Mouse (Mus musculus): ENCODE results near the gene Fcgr1. TPM values are rescaled to one million over a fixed set of nuclear protein-coding genes. Genes with fewer than 3 reads are reported as not detected.
"Not testable (repeated sequence)": the region's sequence is repeated elsewhere in the genome, so short reads cannot be mapped to it uniquely, and the experiment has no call there.

The Fcgr1 gene
- under 1 TPM; 0.10 to 0.30 TPM for total RNA-seq (2021)
- long read RNA-seq, experiment 1, result 0 reads
- long read RNA-seq, experiment 2, result 0 reads

- intact Hi-C loops (cut with DNase I), result no loop called here
- no peak for DNase-seq
Measured at GRCm38 (mm10) chr3:96293787-96294186, at the start of gene Fcgr1. TSS of gene Fcgr1 (minus strand) at chr3:96293969.

DNA sequence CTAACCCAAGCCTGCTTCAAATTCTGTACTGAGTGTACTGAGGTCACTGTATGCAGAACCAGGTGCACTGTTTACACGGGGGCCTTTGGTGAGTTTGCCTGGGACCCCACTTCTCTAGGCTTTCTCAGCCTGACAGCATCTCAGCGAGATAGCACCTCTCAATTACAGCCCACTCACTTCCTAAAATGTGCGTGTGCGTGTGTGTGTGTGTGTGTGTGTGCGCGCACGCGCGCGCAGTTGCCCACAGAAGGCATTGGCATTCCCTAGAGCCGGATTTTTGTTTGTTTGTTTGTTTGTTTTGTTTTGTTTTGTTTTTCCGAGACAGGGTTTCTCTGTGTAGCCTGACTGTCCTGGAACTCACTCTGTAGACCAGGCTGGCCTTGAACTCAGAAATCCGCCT is 48.9 kb upstream of the Fcgr1 start:
- intact Hi-C loops (cut with DNase I); DNase-seq: not testable (repeated sequence)

DNA sequence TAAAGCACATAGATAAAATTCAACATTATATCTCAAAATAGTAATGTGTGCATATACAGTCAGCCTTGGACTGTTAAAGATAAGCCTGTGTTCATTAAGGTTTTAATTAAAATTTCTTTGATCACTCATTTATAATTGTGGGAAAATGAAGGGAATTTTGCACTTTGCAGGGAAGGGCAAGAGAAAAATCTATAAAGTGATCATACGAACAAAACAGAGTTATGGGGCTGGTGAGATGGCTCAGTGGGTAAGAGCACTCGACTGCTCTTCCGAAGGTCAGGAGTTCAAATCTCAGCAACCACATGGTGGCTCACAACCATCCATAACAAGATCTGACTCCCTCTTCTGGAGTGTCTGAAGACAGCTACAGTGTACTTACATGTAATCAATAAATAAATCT is 48.3 kb upstream of the Fcgr1 start:
- intact Hi-C loops (cut with DNase I), result not testable (repeated sequence)

GRCm38 (mm10) chr3:96340611-96341312 is 47.0 kb upstream of the Fcgr1 start:
- DNase-seq, result no peak
- intact Hi-C loops (cut with DNase I), result no loop called here

More for the DNA sequence above, 48.3 kb upstream of the Fcgr1 start:
- DNase-seq, result not testable (repeated sequence)

- intact Hi-C loops (cut with DNase I), result no loop called here
Measured at GRCm38 (mm10) chr3:96338849-96339480, 45.2 kb upstream of the Fcgr1 start.

GRCm38 (mm10) chr3:96338043-96338442 is 44.3 kb upstream of the Fcgr1 start:
- intact Hi-C loops (cut with DNase I), result no loop called here
- DNase-seq, result no peak

More at GRCm38 (mm10) chr3:96338849-96339480, 45.2 kb upstream of the Fcgr1 start:
- no peak for DNase-seq

- intact Hi-C loops (cut with DNase I), result no loop called here
- DNase-seq, result no peak
Measured at GRCm38 (mm10) chr3:96337269-96337668, 43.5 kb upstream of the Fcgr1 start.

GRCm38 (mm10) chr3:96336636-96337035 is 42.9 kb upstream of the Fcgr1 start:
- intact Hi-C loops (cut with DNase I), result no loop called here
- no peak for DNase-seq

- intact Hi-C loops (cut with DNase I), result no loop called here
- no peak for DNase-seq
Measured at GRCm38 (mm10) chr3:96335591-96335990, 41.8 kb upstream of the Fcgr1 start.

DNA sequence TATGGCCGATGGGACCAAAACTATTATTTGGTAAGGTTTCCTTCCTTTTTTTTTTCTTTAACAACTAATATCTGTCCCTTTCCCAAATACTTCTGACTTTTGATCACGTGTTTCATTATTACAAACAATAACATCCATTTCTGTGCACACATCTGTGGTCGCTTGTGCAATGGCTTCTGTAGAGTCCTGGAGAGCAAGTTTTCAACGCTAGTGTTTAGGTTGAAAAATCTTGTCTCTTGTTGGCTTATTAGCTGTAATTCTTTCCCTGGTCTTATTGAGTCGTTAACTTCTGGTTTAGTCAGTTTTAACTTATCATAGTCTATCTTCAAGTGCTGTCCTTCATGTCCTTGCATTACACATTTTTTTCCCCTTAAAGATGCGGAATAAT is 41.4 kb upstream of the Fcgr1 start:
- intact Hi-C loops (cut with DNase I), result no loop called here
- DNase-seq, result no peak

DNA sequence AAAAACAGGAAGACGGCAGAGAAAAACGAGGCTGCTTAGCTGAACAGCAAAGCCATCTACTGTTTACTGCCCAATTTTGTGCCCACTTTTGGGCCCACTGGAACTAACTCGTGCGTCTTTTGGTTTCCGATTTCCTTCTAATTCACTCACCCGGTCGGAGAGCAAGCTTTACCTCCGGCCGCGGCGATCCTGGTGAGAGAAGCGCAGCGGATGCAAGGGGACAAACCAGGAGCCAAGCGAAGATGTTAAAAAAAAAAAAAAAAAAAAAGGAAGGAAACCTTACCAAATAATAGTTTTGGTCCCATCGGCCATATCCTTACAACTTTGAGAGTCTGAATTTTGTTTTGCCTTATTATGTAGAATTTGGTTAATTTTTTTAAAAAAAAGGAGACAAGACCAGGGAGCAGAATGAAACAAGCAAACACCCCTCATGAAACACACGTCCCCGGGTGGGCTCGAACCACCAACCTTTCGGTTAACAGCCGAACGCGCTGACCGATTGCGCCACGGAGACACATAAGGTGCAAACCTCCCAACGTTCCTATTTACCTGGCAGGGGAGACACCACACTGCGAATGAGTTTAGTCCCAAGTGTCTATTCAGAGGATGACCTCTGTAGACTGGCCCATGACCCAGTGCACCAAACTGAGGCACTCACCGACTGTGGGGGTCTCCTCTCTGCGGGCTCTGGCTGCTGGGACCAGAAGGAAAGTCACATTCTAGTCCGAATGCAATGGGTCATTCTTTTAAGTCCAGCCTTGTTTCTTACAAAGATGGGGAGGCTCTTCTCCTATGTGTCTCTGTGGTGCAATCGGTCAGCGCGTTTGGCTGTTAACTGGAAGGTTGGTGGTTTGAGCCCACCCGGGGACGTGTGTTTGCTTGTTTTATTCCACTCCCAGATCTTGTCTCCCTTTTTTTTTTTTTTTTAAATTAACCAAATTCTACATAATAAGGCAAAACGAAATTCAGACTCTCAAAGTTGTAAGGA is 40.7 kb upstream of the Fcgr1 start:
- intact Hi-C loops (cut with DNase I), result no loop called here
- DNase-seq, result no peak

GRCm38 (mm10) chr3:96333396-96334174 is 39.8 kb upstream of the Fcgr1 start:
- intact Hi-C loops (cut with DNase I), result no loop called here
- no peak for DNase-seq

GRCm38 (mm10) chr3:96332631-96333395 is 39.0 kb upstream of the Fcgr1 start:
- no peak for DNase-seq
- intact Hi-C loops (cut with DNase I), result no loop called here

- intact Hi-C loops (cut with DNase I), result no loop called here
- no peak for DNase-seq
Measured at GRCm38 (mm10) chr3:96332000-96332399, 38.2 kb upstream of the Fcgr1 start.

DNA sequence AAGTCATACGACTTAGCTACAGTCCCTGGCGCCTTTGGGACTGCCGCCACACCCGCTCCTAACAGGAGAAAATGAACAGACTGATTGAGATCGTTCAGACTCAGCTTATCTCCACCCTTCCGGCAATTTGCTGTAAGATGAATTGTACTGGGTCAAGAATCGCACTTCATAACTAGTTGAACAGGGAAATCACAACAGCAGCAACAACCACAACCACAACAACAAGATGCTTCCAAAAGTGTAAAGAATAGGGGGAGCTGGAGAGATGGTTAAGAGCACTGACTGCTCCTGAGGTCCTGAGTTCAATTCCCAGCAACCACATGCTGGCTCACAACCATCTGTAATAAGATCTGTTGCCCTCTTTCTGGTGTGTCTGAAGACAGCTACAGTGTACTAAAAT is 37.7 kb upstream of the Fcgr1 start:
- no peak for DNase-seq
- intact Hi-C loops (cut with DNase I), result no loop called here

DNA sequence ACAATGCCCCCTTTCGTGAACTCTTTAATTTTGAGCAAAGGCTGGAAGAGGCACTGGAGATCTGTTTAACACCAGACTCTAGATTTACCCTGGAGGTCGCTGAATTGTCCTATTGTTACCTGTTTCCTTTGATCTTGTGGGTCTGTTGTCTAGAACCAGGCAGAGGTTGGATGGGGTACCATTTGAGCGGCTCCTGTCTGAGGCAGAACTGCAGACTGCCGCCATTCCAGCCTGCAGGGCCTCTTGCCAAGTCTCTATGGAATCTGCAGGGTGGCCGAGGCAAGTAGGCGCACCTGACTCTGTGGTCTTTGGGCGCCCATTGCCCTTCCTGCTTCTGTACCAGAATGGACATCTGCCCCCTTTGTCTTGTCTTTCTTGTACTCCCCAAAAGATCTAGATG is 36.8 kb upstream of the Fcgr1 start:
- intact Hi-C loops (cut with DNase I), result no loop called here
- DNase-seq, result no peak

DNA sequence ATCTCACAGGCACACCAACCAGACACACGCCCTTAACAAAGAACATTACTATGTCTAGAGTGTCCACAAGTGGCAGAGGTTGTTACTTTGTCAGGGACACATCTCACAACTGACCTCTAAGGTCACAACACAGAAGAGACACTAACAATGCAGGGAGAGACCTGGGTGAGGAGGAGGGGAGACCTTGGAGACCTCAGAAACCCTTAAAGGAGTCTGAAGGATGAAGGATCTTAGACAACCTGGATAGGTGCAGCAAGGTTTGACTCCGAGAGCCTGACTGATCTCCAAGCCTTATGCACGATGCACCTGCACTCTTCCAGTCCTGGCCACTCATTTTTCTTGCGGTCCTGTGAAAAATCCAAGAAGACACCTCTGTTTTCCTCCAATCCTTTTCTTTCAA is 36.4 kb upstream of the Fcgr1 start:
- DNase-seq, result no peak
- intact Hi-C loops (cut with DNase I), result no loop called here

DNA sequence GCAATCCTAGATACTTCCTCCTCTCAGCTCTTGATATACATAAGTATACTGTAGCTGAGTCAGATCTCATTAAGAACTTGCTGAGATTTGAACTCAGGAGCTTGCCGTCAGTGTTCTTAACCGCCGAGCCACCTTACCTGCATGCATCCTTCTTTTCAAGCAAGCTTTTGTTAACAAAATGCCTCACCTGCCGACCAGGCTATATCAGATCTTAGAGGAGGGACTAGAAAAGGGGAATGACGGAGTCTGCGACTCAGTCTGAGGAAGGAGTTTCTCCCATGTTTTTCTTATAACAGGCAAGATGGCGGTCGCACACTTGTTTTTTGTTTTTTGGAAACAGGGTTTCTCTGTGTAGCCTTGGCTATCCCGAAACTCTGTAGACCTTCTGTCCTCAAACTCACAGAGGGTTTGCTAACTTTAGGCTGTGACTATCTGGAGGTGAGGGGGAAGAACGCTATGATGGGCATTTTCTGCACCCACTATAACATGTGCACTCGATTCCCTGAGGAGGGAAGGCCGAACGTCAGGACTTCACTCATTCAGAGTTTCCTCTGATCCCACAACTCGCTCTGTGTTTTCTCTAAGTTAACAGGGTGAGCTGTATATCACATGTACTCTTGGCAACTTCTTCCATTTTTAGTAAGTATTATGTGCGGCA is 35.1 kb upstream of the Fcgr1 start:
- intact Hi-C loops (cut with DNase I), result no loop called here
- no peak for DNase-seq

All from gastrocnemius, postnatal 36 days (tissue).